Mouse (Mus musculus): ENCODE results near the gene Plekhh1. TPM values are rescaled to one million over a fixed set of nuclear protein-coding genes. Genes with fewer than 3 reads are reported as not detected.

Plekhh1 gene
- polyA plus RNA-seq, 1 experiment from 2014 or later, result 5.8 TPM

DNA sequence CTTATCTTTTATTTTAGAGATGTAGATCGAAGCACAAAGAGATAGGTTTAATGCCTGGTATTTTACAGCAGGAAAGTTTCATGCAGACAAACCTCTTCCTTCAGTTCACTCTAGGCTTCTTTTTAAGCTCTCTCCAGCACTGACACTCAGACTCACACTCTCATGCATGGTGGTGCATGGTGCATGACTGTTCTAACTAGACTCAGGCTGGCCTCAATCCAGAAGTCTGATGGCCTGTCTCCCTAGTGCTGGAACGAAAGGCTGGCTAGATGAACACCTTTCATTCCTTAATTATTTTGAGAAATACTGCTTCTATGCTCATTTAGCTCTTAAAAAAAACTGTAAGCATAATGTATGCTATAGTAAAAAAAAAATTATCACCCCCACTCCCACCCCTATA lies 23.1 kb downstream of the Plekhh1 start:
- Histone ChIP-seq H3K27me3 (ENCODE audit: insufficient read depth, low read length) (no peaks in the 10 kb centered on the region), H3K9me3 (replicated peaks; ENCODE audit: low read length) (no peaks in the 10 kb centered on the region), H3K4me3 (replicated peaks; ENCODE audit: low read depth, low read length) (no peak overlapping the region), H3K9ac (ENCODE audit: low read depth, low read length) (no peak overlapping the region), H3K36me3 (ENCODE audit: insufficient read depth, low read length) (peaks cover 7% of the 10 kb centered on the region), H3K4me2 (ENCODE audit: low read length) (no peak overlapping the region), H3K4me1 (replicated peaks; ENCODE audit: insufficient read depth, low read length) (no peaks in the 10 kb centered on the region), H3K27ac (no peak overlapping the region)
- ATAC-seq (replicated peaks; ENCODE audit: low FRiP score, low read depth) (no peak), DNase-seq (ENCODE audit: low spot score) (no peak)
- 79% methylated on average over 2 of the region's 2 CpGs for WGBS
- TF ChIP-seq CTCF (IDR thresholded peaks at IDR 0.05; ENCODE audit: low read depth), result no peak

DNA sequence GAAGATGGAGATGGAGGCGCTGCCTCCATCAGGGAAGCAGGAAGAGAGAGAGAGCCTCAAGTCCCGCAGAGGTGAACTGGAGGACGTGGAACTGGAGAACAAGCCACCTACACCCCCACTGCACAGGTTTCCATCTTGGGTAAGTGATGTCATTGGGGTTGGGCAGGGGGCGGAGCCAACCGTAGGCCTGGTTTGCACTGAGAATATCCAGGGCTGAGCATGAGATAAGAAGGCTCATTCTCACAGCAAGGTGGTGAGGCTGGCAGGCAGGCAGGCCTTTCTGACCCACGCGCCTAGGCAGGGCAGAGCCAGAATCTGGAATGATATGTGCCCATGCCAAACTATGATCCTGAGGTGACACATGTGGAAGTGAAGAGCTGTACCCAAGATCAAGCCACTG lies 26.3 kb downstream of the Plekhh1 start:
- Histone ChIP-seq H3K9me3 (replicated peaks; ENCODE audit: low read length) (no peaks in the 10 kb centered on the region), H3K9ac (ENCODE audit: low read depth, low read length) (no peak overlapping the region), H3K4me3 (replicated peaks; ENCODE audit: low read depth, low read length) (no peak overlapping the region), H3K27me3 (ENCODE audit: insufficient read depth, low read length) (no peaks in the 10 kb centered on the region), H3K27ac (no peak overlapping the region), H3K4me2 (ENCODE audit: low read length) (no peak overlapping the region), H3K36me3 (ENCODE audit: insufficient read depth, low read length) (peaks cover 11% of the 10 kb centered on the region), H3K4me1 (replicated peaks; ENCODE audit: insufficient read depth, low read length) (no peaks in the 10 kb centered on the region)
- TF ChIP-seq CTCF (IDR thresholded peaks at IDR 0.05; ENCODE audit: low read depth), result no peak
- 85% methylated on average over 7 of the region's 7 CpGs for WGBS
- DNase-seq (ENCODE audit: low spot score), result no peak
- no peak for ATAC-seq (replicated peaks; ENCODE audit: low FRiP score, low read depth)

DNA sequence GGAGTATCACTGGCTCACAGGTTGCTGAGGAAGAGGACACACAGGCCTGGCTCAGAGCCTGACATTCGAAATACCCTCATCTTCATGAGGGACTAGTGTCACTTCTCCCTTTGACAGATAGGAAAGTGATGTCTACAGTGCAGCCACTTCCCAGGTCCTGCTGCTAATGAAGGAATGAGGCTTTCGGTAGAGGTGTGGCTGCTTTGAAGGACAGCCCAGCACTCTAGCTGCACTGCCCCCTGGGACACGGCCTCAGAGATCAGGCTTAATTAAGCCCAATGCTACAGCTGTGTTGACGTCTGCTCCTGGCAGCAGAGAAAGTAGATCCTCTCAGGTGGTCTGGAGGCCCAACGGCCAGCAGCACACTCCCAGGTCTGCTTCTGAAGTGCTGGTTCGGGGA lies 30.6 kb downstream of the Plekhh1 start:
- ATAC-seq (replicated peaks; ENCODE audit: low FRiP score, low read depth) (no peak), DNase-seq (ENCODE audit: low spot score) (no peak)
- Histone ChIP-seq H3K27me3 (ENCODE audit: insufficient read depth, low read length) (no peaks in the 10 kb centered on the region), H3K36me3 (ENCODE audit: insufficient read depth, low read length) (peaks cover 11% of the 10 kb centered on the region), H3K27ac (no peak overlapping the region), H3K4me1 (replicated peaks; ENCODE audit: insufficient read depth, low read length) (no peaks in the 10 kb centered on the region), H3K9me3 (replicated peaks; ENCODE audit: low read length) (no peaks in the 10 kb centered on the region), H3K9ac (ENCODE audit: low read depth, low read length) (no peak overlapping the region), H3K4me2 (ENCODE audit: low read length) (no peak overlapping the region), H3K4me3 (replicated peaks; ENCODE audit: low read depth, low read length) (no peak overlapping the region)
- WGBS, result 81% methylated on average over 6 of the region's 6 CpGs
- TF ChIP-seq CTCF (IDR thresholded peaks at IDR 0.05; ENCODE audit: low read depth), result no peak

DNA sequence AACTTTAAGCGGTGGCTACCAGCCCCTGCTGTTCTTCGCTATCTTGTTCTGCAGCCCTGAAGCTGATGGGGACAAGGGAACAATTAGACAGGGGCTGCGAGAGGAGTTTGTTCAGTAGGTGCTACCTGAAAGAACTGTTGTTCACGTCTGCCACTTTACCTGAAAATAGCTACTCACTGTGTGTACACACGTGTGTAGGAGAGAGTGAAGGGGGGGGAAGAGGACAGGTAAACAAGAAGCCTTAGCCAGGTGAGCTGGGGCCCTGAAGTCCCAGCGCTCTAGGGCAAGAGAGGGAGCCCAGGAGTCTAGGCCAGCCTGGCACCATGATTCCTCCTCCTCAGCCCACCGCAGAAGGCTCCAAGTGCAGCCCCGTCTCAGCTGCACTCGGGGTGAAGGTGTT lies 31.2 kb downstream of the Plekhh1 start:
- Histone ChIP-seq H3K4me1 (replicated peaks; ENCODE audit: insufficient read depth, low read length) (no peaks in the 10 kb centered on the region), H3K4me3 (replicated peaks; ENCODE audit: low read depth, low read length) (no peak overlapping the region), H3K4me2 (ENCODE audit: low read length) (no peak overlapping the region), H3K27ac (no peak overlapping the region), H3K27me3 (ENCODE audit: insufficient read depth, low read length) (no peaks in the 10 kb centered on the region), H3K9ac (ENCODE audit: low read depth, low read length) (no peak overlapping the region), H3K36me3 (ENCODE audit: insufficient read depth, low read length) (peaks cover 8% of the 10 kb centered on the region), H3K9me3 (replicated peaks; ENCODE audit: low read length) (no peaks in the 10 kb centered on the region)
- ATAC-seq (replicated peaks; ENCODE audit: low FRiP score, low read depth) (no peak), DNase-seq (ENCODE audit: low spot score) (no peak)
- WGBS, result 95% methylated on average over 9 of the region's 9 CpGs
- TF ChIP-seq CTCF (IDR thresholded peaks at IDR 0.05; ENCODE audit: low read depth), result no peak

DNA sequence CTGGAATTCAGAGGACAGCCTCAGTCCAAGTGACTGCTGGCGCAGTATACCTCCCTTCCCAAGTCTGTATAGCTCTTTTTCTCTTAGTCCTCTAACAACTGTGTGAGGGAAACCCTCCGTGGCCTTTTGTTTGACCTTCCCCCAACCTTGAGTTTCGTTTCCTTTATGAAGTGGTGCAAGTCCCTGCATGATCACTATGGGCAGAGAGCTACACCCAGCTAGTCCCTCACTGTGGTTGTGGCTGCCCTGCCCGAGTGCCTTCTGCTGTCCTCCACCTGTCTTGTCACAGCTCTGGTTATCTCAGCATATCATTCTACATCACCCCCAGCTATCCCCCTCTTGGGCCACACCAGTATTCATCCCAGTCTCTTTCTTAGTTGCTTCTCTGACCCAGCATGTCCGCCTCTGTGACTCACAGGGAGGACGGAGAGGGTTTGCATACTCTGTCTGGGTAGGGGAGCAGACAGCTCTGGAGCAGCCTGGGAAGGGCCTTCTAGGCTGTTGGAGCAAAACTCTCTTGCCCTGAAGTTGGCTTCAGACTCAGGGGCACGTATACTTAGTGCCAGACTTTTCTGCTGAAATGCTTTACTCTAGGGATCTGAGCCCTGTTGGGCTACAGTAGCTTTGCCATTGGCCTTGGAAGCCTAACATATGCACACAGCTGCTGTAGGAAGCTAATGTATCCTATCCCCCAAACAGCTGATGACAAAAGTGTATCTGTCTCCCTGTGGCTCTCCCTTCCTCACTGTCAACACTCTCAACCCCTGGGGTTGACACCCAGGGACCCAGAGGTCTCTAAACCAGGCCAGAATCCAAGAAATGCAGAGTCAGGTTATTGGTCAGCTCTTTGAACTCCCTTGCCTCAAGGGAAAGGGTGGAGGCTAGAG lies 32.0 kb downstream of the Plekhh1 start:
- ATAC-seq (replicated peaks; ENCODE audit: low FRiP score, low read depth) (no peak), DNase-seq (ENCODE audit: low spot score) (no peak)
- 73% methylated on average over 7 of the region's 7 CpGs for WGBS
- Histone ChIP-seq H3K4me2 (ENCODE audit: low read length) (no peak overlapping the region), H3K9ac (ENCODE audit: low read depth, low read length) (no peak overlapping the region), H3K4me1 (replicated peaks; ENCODE audit: insufficient read depth, low read length) (no peaks in the 10 kb centered on the region), H3K27me3 (ENCODE audit: insufficient read depth, low read length) (no peaks in the 10 kb centered on the region), H3K4me3 (replicated peaks; ENCODE audit: low read depth, low read length) (no peak overlapping the region), H3K27ac (no peak overlapping the region), H3K36me3 (ENCODE audit: insufficient read depth, low read length) (0 out of 2 replicates have a peak, but pooled peaks cover 4% of the 10 kb centered on the region), H3K9me3 (replicated peaks; ENCODE audit: low read length) (no peaks in the 10 kb centered on the region)
- TF ChIP-seq CTCF (IDR thresholded peaks at IDR 0.05; ENCODE audit: low read depth), result no peak

DNA sequence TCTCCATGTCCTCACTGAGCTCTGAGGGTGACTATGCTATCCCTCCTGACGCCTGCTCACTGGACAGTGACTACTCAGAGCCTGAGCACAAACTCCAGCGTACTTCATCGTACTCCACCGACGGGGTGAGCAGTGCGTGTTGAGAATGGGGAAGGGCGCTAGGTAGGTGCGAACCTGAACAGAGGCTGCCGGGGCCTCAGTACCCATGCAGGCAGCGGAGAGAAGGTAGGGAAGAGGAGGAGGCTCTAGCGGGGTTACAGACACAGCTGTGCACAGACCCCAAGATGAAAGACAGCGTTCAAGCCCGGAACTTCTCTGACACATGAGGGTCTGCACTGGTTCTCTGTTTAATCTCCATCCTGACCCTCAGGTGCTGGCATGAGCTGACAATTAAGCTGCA lies 35.5 kb downstream of the Plekhh1 start:
- WGBS, result 87% methylated on average over 13 of the region's 13 CpGs
- DNase-seq (ENCODE audit: low spot score), result no peak
- no peak overlapping the region for H3K27ac ChIP-seq
- H3K36me3 ChIP-seq (ENCODE audit: insufficient read depth, low read length), result 0 out of 2 replicates have a peak, but pooled peaks cover 4% of the 10 kb centered on the region
- no peak overlapping the region for H3K4me3 ChIP-seq (replicated peaks; ENCODE audit: low read depth, low read length)
- no peak overlapping the region for H3K4me2 ChIP-seq (ENCODE audit: low read length)
- no peak overlapping the region for H3K9ac ChIP-seq (ENCODE audit: low read depth, low read length)
- no peaks in the 10 kb centered on the region for H3K27me3 ChIP-seq (ENCODE audit: insufficient read depth, low read length)
- H3K9me3 ChIP-seq (replicated peaks; ENCODE audit: low read length), result no peaks in the 10 kb centered on the region
- no peak for TF ChIP-seq CTCF (IDR thresholded peaks at IDR 0.05; ENCODE audit: low read depth)
- ATAC-seq (replicated peaks; ENCODE audit: low FRiP score, low read depth), result no peak
- no peaks in the 10 kb centered on the region for H3K4me1 ChIP-seq (replicated peaks; ENCODE audit: insufficient read depth, low read length)
